Mouse (Mus musculus) urinary bladder, postnatal 4 days (tissue): ENCODE results near the gene Tsga10ip.

ENCODE experiments used
- DNase-seq, 2 experiments: peaks; one replicate each; pipeline ENCODE4 v3.0.0; 2021 to 2022; ENCODE audit warnings: low spot score in 2 of 2

Tsga10ip gene

DNA sequence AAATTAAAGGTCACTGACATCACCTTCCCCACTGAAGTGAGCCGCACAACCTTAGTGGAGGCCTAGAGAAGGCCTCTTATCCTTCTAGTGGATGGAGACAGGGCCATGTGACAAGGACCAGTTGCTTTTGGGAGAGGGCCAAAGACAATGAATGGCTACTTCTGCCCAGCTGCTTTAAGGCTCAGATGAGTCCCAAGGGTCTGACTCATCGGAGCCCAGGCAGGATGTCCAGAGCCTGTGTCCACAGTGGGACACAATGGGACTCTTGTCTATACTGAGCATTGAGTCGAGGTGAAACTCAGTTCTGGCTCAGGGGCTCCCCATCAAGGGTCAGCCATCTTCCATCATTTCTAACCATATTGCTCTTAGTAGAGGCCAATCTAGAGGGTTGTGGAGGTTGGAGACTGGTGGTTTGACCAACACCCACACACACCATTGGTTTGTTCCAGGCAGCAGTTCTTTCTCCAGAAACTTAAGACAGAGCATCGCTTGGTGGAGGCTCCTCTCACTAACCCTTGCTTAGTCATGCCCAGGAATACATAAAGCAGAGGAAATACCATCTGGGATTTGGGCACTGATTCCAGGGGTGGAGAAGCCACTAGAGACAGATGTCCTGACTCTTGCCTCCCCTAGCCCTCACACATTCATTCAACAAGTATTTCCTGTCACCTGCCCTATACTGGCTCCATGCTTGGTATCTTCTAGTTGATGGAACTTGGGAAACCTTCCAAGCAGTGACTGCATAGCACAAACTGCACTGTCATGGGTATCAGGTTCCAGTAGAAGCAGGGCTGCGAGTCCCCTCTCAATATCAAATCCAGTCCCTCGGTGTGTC lies 56.8 kb downstream of the Tsga10ip start:
- DNase-seq: no peak

DNA sequence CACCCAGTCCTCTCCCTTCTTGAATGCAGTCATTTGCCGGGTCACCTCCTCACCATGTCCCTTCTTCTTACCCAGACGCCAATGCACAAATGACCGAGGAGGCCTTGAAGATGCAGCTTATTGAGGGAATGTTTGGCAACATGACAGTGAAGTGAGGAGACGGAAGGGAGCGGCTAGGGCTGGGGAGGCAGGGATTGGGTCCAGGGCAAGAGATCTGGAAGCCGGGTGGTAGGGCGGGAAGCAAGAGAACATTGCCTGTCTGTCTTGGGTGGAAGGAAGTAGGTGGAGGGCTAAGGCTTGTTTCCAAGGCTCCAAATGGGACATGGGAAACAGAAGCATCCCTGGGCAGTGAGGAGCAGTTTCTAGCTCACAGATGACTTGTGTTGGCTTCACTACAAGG lies 61.0 kb downstream of the Tsga10ip start:
- DNase-seq: no peak
